Mouse (Mus musculus): ENCODE measurements around the gene Mob3a.

DNA sequence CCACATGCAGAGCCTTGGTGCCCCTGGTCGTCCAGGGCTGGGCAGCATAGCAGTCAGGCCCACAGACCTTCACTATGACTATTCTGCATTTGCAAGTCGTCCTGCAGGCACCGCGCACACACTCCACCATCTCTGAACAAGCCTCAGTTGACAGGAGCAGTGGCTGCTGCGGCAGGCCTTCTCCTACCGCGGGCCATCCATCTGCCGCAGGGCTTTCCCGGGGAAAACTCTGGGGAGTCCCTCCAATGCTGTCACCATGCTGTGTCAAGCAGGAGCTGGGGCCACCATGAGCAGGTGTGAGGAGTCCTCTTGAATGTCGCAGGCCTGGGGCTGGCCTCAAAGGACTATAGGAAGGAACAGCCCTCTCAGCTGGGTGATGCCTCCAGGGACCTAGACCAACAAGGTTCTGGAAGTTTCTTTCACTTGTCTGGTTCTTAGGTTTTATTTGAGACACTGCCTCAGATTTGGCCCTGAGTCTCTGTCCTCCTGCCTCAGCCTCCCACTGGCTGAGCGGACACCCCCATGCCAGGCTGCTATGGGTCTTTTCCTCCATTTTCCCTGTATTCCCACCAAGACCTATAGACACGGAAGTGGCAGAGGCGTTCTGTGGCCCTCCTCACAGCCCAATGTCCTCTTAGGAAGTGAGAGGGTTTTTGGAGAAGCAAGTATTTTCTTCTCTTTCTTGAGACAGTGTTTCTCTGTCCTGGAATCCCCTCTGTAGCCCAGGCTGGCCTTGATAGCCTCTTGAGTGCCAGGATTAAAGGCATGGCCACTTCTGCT, 7.4 kb downstream of the Mob3a start:
- TF ChIP-seq CTCF (IDR thresholded peaks at IDR 0.05; ENCODE audit: borderline replicate concordance, control insufficient read depth, extremely low read depth, insufficient read depth, low read length, poor library complexity) (no peak), POLR2A (IDR thresholded peaks at IDR 0.05; ENCODE audit: control insufficient read depth, extremely low read depth, insufficient read depth, low read length, poor library complexity) (no peak)
